Mouse (Mus musculus) embryonic facial prominence, embryonic 14.5 days (tissue): ENCODE results near the gene Fam216a. TPM values are rescaled to one million over a fixed set of nuclear protein-coding genes. Genes with fewer than 3 reads are reported as not detected.
A peak's percentile ranks its signal among the peaks of the same experiment; 100 is the strongest.

Source experiments
- ATAC-seq: fragments of 200-750 bp; cut with Nextera tagmentation; 2 replicates; pipeline ENCODE4 v1.8.0; 2017; ENCODE audit warnings: low read depth, moderate number of reproducible peaks, moderate TSS enrichment
- DNase-seq: peaks from one replicate; pipeline ENCODE4 v3.0.0-alpha.2; 2015; ENCODE audit warnings: low spot score
- H3K27ac ChIP-seq: fragments of 300-500 bp; sonication (generic); replicated peaks from 2 replicates; pipeline ENCODE4 v1.5.1; 2014; ENCODE audit warnings: low read depth, mild to moderate bottlenecking, low read length, moderate library complexity
- H3K27me3 ChIP-seq: fragments of 300-500 bp; sonication (generic); replicated peaks from 2 replicates; pipeline ENCODE4 v1.6.1; 2014; ENCODE audit warnings: low read length; ENCODE audit not compliant: control insufficient read depth, insufficient read depth
- H3K36me3 ChIP-seq: fragments of 300-500 bp; sonication (generic); 2 replicates; pipeline ENCODE4 v1.6.1; 2014; ENCODE audit warnings: low read length, mixed read lengths; ENCODE audit not compliant: control insufficient read depth, insufficient read depth
- H3K4me1 ChIP-seq: fragments of 300-500 bp; sonication (generic); 2 replicates; pipeline ENCODE4 v1.6.1; 2014; ENCODE audit warnings: antibody characterized with exemption, low read length; ENCODE audit not compliant: control insufficient read depth, insufficient read depth
- H3K4me2 ChIP-seq: fragments of 300-500 bp; sonication (generic); 2 replicates; pipeline ENCODE4 v1.6.1; 2014; ENCODE audit warnings: low read depth, mild to moderate bottlenecking, low read length, moderate library complexity, mixed read lengths
- H3K4me3 ChIP-seq: fragments of 300-500 bp; sonication (generic); 2 replicates; pipeline ENCODE4 v1.5.1; 2014; ENCODE audit warnings: low read depth, mild to moderate bottlenecking, low read length
- H3K9ac ChIP-seq: fragments of 300-500 bp; sonication (generic); 2 replicates; pipeline ENCODE4 v1.6.1; 2014; ENCODE audit warnings: low read depth, mild to moderate bottlenecking, low read length, moderate library complexity, mixed read lengths
- H3K9me3 ChIP-seq: fragments of 300-500 bp; sonication (generic); 2 replicates; pipeline ENCODE4 v1.6.1; 2016; ENCODE audit warnings: low read length; ENCODE audit not compliant: control insufficient read depth
- WGBS: fragments of 180-500 bp; shearing (Covaris S2); extraction: QIAGEN DNeasy Blood & Tissue Kit; methylation state at CpG from one replicate; pipeline ENCODE4 v1.1.7; 2014; 5-methylcytosine and 5-hydroxymethylcytosine counted together
- polyA plus RNA-seq: library from polyadenylated mRNA; unstranded; fragments of >200 nt; fragmentation: Nextera tagmentation; extraction: Ambion mirVana; gene quantifications from 2 replicates; pipeline ENCODE4 v1.2.1, GENCODE M21; 2014

Gene Fam216a
- polyA plus RNA-seq, 1 experiment from 2014 or later = 73.9 TPM

- DNase-seq = no peak
- H3K36me3 ChIP-seq = peaks cover 49% of the 10 kb centered on the region
These were observed 5.1 kb upstream of the Fam216a start for GRCm38 (mm10) chr5:122377101-122377833.

GRCm38 (mm10) chr5:122372878-122373277 lies 714 bp upstream of the Fam216a start:
- H3K27ac ChIP-seq = peak overlapping the region; percentile 79; the same call in 1 of the 2 replicates
- peak overlapping the region; percentile 73 for H3K9ac ChIP-seq
- peak overlapping the region; percentile 62 for H3K4me3 ChIP-seq
- ATAC-seq (no peak), DNase-seq (no peak)
- peaks cover 29% of the 10 kb centered on the region for H3K36me3 ChIP-seq
- 6% methylated on average over 5 of the region's 5 CpGs for WGBS
- H3K27me3 ChIP-seq = no peaks in the 10 kb centered on the region
- H3K9me3 ChIP-seq = no peaks in the 10 kb centered on the region
- 0 out of 2 replicates have a peak, but pooled peaks cover 3% of the 10 kb centered on the region for H3K4me1 ChIP-seq
- H3K4me2 ChIP-seq = peak overlapping the region; percentile 75

More at GRCm38 (mm10) chr5:122377101-122377833, 5.1 kb upstream of the Fam216a start:
- H3K4me3 ChIP-seq = no peak overlapping the region
- no peak overlapping the region for H3K9ac ChIP-seq
- H3K27ac ChIP-seq = no peak overlapping the region
- 88% methylated on average over 4 of the region's 4 CpGs for WGBS
- ATAC-seq = no peak
- H3K9me3 ChIP-seq = no peaks in the 10 kb centered on the region
- H3K4me2 ChIP-seq = no peak overlapping the region
- no peaks in the 10 kb centered on the region for H3K27me3 ChIP-seq
- 0 out of 2 replicates have a peak, but pooled peaks cover 3% of the 10 kb centered on the region for H3K4me1 ChIP-seq

GRCm38 (mm10) chr5:122371591-122372191 lies 473 bp downstream of the Fam216a start, which contains the start of gene Gpn3:
Gene Gpn3 (plus strand): TSS chr5:122371876.
- Histone ChIP-seq H3K4me3 (peak within 1 kb of the TSS; percentile 62), H3K4me2 (peak within 1 kb of the TSS; percentile 75), H3K9me3 (no peaks in the 10 kb centered on the region), H3K4me1 (0 out of 2 replicates have a peak, but pooled peaks cover 3% of the 10 kb centered on the region), H3K27me3 (no peaks in the 10 kb centered on the region), H3K36me3 (peaks cover 41% of the 10 kb centered on the region), H3K9ac (peak within 1 kb of the TSS; percentile 73), H3K27ac (peak within 1 kb of the TSS; percentile 91)
- WGBS = under 1% methylated on average over 21 of the region's 46 CpGs
- DNase-seq (peak; percentile 26), ATAC-seq (peak; percentile 80)

DNA sequence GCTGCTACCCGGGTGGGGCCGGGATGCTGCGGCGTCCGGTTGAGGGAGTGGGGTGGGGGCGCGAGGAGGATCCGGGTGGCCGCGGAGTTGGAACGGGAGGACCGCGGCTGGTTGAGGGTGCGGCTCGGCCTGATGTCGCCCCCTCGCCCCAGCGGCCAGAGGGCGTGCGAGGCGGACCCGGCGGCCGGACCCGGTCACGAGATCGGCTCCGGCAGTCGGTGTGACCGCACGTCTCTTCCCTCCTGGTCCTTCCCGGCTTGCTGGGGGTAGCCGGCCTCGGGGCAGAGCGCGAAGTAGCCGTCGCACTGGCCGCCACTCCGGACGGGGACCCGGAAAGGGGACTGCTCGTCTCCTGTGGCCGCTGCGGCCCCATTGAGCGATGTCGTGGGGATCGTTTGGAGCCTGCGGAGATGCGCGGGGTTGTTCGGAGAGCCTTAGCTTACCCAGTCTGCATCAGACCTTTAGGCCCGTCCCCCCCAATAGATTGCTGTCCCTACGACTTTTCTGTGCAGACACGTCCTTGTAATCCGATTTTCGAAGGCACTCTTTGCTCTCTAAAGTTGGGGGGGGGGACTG lies 17.6 kb downstream of the Fam216a start:
- peak overlapping the region; percentile 76 for H3K4me2 ChIP-seq
- peak overlapping the region; percentile 72 for H3K4me3 ChIP-seq
- H3K27me3 ChIP-seq = no peaks in the 10 kb centered on the region
- H3K9me3 ChIP-seq = no peaks in the 10 kb centered on the region
- peaks cover 6% of the 10 kb centered on the region for H3K4me1 ChIP-seq
- H3K27ac ChIP-seq = peak overlapping the region; percentile 52; the same call in 1 of the 2 replicates
- under 1% methylated on average over 16 of the region's 57 CpGs for WGBS
- DNase-seq (peak; percentile 3), ATAC-seq (peak; percentile 67)
- H3K9ac ChIP-seq = peak overlapping the region; percentile 80
- H3K36me3 ChIP-seq = peaks cover 8% of the 10 kb centered on the region; the same call in 1 of the 2 replicates

GRCm38 (mm10) chr5:122353807-122354491 lies 18.2 kb downstream of the Fam216a start, which contains the start of the genes Rad9b and Vps29:
Gene Rad9b (minus strand): TSS chr5:122354233.
Gene Vps29 (plus strand): TSS chr5:122354369.
- ATAC-seq (peak; percentile 93), DNase-seq (peak; percentile 99)
- H3K4me1 ChIP-seq = peaks cover 6% of the 10 kb centered on the region
- WGBS = 2% methylated on average over 39 of the region's 51 CpGs
- H3K27me3 ChIP-seq = no peaks in the 10 kb centered on the region
- H3K27ac ChIP-seq = peak within 1 kb of the TSS; percentile 52
- no peaks in the 10 kb centered on the region for H3K9me3 ChIP-seq
- peak within 1 kb of the TSS; percentile 83 for H3K4me2 ChIP-seq
- peaks cover 5% of the 10 kb centered on the region; the same call in 1 of the 2 replicates for H3K36me3 ChIP-seq
- H3K4me3 ChIP-seq = peak within 1 kb of the TSS; percentile 72
- peak within 1 kb of the TSS; percentile 80 for H3K9ac ChIP-seq

DNA sequence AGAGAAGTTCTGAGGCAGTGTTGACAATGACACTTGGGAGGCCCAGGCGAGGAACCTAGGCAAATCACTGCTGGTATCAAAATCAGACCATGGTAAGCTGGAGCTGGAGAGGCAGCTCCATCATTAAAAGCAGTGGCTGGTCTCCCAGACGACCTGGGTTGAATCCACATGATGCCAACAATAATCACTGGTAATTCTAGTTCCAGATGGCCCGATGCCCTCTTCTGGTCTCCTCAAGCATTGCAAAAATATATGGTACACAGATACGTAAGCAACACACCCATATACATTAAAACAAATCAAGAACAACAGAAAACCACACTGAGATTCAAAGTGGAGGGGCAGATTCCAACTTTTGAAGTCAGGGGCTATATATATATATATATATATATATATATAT lies 26.4 kb downstream of the Fam216a start:
- no peak for DNase-seq
- H3K27me3 ChIP-seq = no peaks in the 10 kb centered on the region
- WGBS = 78% methylated on average over 4 of the region's 4 CpGs
- no peak overlapping the region for H3K4me3 ChIP-seq
- no peak overlapping the region for H3K4me2 ChIP-seq
- H3K27ac ChIP-seq = no peak overlapping the region
- no peak overlapping the region for H3K9ac ChIP-seq
- no peaks in the 10 kb centered on the region for H3K36me3 ChIP-seq
- H3K9me3 ChIP-seq = no peaks in the 10 kb centered on the region
- H3K4me1 ChIP-seq = no peaks in the 10 kb centered on the region
- no peak for ATAC-seq

DNA sequence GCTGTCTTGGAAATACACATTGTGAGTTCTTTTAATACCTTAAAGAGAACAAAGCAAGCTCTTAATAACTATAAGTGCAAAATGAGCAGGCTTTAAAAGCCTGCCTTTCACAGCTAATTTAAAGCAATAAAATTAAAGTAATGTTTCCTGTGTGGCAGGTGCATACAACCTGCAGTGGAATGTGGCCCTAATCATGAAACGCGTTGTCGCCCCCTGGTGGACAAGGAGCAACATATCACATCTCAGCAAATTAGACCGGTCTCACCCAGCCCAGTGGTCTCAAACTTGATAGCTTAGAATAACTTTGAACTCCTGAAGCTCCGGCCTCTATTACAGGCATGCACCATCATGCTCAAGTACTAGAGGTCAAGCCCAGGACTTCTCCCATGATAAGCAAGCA lies 27.9 kb downstream of the Fam216a start:
- H3K4me1 ChIP-seq = no peaks in the 10 kb centered on the region
- H3K36me3 ChIP-seq = no peaks in the 10 kb centered on the region
- 9% methylated on average over 5 of the region's 5 CpGs for WGBS
- peak; percentile 80 for DNase-seq
- no peak overlapping the region for H3K9ac ChIP-seq
- H3K27ac ChIP-seq = no peak overlapping the region
- H3K4me3 ChIP-seq = no peak overlapping the region
- peak; percentile 60; the same call in 1 of the 2 replicates for ATAC-seq
- H3K27me3 ChIP-seq = no peaks in the 10 kb centered on the region
- H3K9me3 ChIP-seq = no peaks in the 10 kb centered on the region
- no peak overlapping the region for H3K4me2 ChIP-seq

GRCm38 (mm10) chr5:122343768-122344167 lies 28.4 kb downstream of the Fam216a start:
- no peaks in the 10 kb centered on the region for H3K9me3 ChIP-seq
- no peaks in the 10 kb centered on the region for H3K27me3 ChIP-seq
- H3K9ac ChIP-seq = no peak overlapping the region
- no peak for ATAC-seq
- H3K4me2 ChIP-seq = no peak overlapping the region
- DNase-seq = no peak
- no peak overlapping the region for H3K4me3 ChIP-seq
- no peaks in the 10 kb centered on the region for H3K36me3 ChIP-seq
- H3K4me1 ChIP-seq = no peaks in the 10 kb centered on the region
- WGBS = 48% methylated on average over 7 of the region's 7 CpGs
- no peak overlapping the region for H3K27ac ChIP-seq
